Mouse (Mus musculus): ENCODE measurements at regions not wholly inside any gene's neighbourhood (a gene's known extent, or its start where the extent isn't known, plus 50 kb on each side); places are given as distances from the start of the nearest gene placed in this dataset.

DNA sequence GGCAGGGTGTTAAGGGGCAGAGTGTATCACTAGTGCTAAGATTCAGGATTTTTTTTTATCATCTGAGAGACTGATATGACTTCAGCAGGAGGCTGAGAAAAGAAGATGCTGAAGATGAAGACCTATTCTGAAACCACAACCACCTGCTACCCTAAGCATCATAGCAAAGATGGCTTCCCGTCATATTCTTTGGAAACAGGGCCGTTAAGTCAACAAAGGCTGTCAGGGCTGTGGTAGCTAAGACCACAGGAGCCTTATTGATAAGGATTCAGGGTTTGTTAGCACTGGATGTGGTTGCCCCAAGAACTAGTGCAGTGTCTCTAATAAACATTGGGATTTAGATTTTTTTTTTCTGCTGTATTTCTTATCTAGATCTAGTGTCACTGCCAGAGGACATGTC lies 56.7 kb upstream of the Rasgrp1 start:
- Histone ChIP-seq H3K4me1 (ENCODE audit: control insufficient read depth) (no peaks in the 10 kb centered on the region), H3K9me3 (ENCODE audit: control insufficient read depth, low read length) (peaks cover 2% of the 10 kb centered on the region; the same call in 1 of the 2 replicates), H3K36me3 (ENCODE audit: control insufficient read depth) (no peaks in the 10 kb centered on the region), H3K27me3 (ENCODE audit: control insufficient read depth) (no peaks in the 10 kb centered on the region), H3K4me3 (replicated peaks) (no peak overlapping the region)
- TF ChIP-seq TAL1 (IDR thresholded peaks at IDR 0.05; ENCODE audit: low read length): no peak
- no peak for TF ChIP-seq GATA1 (IDR thresholded peaks at IDR 0.05; ENCODE audit: low read length)

DNA sequence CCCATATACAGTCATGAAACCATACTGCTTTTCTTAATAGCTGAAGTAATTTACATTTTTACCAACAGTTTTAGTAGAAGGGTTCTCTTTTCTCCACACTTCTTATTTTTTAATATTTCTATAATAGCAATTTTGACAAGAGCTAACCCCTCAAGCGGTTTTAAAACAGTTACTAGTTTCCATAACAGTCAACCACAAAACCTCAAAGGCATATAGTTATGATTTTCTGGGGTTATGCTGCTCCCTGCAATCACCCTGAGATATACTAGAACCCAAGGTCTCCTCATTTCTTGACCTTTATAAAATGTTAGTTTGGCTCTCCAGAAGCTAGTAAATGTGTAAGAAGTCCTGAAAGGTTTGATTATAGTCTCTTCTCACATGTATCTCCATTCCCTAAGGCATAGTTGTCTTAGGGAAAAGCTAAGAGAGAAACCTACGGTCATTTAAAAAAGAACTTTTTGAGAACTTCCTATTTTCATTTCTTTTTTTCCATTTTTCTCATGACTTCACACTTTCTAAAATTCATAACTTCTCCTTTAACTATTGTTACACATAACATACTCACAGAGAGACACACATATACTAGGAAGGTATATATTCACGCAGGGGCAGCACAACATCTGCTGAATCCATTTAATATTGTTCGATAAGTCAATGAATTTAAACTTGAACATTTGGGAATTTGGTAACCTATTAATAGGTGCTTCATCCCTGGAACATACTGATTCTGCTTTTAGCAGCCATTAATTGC lies 60.8 kb upstream of the Rasgrp1 start:
- H3K4me3 ChIP-seq (replicated peaks): no peak overlapping the region
- H3K36me3 ChIP-seq (ENCODE audit: control insufficient read depth): no peaks in the 10 kb centered on the region
- no peak for TF ChIP-seq TAL1 (IDR thresholded peaks at IDR 0.05; ENCODE audit: low read length)
- no peak for TF ChIP-seq GATA1 (IDR thresholded peaks at IDR 0.05; ENCODE audit: low read length)
- no peaks in the 10 kb centered on the region for H3K4me1 ChIP-seq (ENCODE audit: control insufficient read depth)
- H3K9me3 ChIP-seq (ENCODE audit: control insufficient read depth, low read length): peaks cover 2% of the 10 kb centered on the region; the same call in 1 of the 2 replicates
- H3K27me3 ChIP-seq (ENCODE audit: control insufficient read depth): no peaks in the 10 kb centered on the region

DNA sequence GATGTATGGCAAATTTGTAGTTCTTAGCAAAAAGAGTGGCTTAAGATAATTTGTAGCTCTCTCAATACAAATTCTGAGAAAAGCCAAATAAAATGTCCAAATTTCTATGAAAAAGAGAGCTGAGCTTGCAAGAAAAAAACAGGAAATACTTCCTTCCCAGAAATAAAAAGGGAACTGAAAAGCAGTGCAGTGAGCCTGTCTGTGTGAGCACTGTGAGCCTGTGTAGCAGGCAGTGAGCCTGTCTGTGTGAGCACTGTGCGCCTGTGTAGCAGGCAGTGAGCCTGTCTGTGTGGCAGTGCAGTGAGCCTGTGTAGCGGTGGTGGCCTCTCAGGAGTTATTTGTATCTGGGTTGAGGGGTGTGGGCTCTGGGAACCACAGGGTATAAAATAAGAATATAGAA lies 62.7 kb upstream of the Rasgrp1 start:
- no peaks in the 10 kb centered on the region for H3K36me3 ChIP-seq (ENCODE audit: control insufficient read depth)
- no peaks in the 10 kb centered on the region for H3K27me3 ChIP-seq (ENCODE audit: control insufficient read depth)
- TF ChIP-seq GATA1 (IDR thresholded peaks at IDR 0.05; ENCODE audit: low read length) (no peak), TAL1 (IDR thresholded peaks at IDR 0.05; ENCODE audit: low read length) (no peak)
- H3K4me1 ChIP-seq (ENCODE audit: control insufficient read depth): no peaks in the 10 kb centered on the region
- H3K9me3 ChIP-seq (ENCODE audit: control insufficient read depth, low read length): peaks cover 2% of the 10 kb centered on the region; the same call in 1 of the 2 replicates
- no peak overlapping the region for H3K4me3 ChIP-seq (replicated peaks)

DNA sequence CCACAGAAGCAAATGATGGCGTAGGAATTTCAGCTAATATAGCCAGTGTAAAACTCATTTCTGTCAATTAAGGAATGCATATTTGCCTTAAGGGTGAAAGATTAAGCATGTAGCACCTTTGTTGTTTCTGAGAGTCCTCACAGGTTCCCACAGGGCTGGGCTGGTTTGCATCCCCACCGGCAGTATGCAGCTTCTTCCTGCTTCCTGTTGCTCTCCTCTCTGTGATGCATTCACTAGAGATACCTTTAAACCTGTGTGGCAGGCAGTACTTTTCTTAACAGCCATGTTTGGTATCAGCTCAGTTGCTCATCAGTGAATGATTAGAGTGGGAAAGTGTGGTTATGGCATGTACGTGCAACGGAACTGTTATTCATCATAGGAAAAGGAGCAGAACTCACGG lies 65.4 kb upstream of the Rasgrp1 start:
- no peaks in the 10 kb centered on the region for H3K9me3 ChIP-seq (ENCODE audit: control insufficient read depth, low read length)
- H3K27me3 ChIP-seq (ENCODE audit: control insufficient read depth): no peaks in the 10 kb centered on the region
- no peak overlapping the region for H3K4me3 ChIP-seq (replicated peaks)
- H3K36me3 ChIP-seq (ENCODE audit: control insufficient read depth): no peaks in the 10 kb centered on the region
- no peak for TF ChIP-seq TAL1 (IDR thresholded peaks at IDR 0.05; ENCODE audit: low read length)
- TF ChIP-seq GATA1 (IDR thresholded peaks at IDR 0.05; ENCODE audit: low read length): no peak
- no peaks in the 10 kb centered on the region for H3K4me1 ChIP-seq (ENCODE audit: control insufficient read depth)

DNA sequence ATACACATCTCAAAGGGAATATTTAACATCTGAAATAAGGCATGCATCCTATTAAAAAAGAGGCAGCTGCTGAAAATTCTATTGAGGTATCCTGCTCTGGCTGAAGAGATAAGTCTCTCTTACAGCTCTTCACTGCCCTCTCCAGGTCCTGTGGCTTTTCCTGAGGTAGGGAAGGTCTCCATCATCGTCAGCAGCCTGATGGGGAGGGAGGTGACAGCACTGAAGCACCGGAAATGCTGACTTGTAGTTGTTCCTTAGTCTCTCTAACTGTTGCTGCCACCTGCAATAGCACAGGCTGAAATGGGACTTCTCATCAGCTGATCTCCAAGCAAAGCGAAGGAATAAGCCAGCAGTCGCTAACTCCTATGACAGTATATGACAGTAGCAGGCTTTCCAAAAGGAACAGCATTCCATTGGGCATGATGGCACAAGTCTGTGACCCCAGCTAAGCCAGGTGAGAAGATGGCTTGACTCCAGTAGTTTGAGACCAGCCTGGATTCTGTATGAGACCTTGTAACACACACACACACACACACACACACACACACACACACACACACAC lies 69.3 kb upstream of the Rasgrp1 start:
- no peaks in the 10 kb centered on the region for H3K4me1 ChIP-seq (ENCODE audit: control insufficient read depth)
- H3K9me3 ChIP-seq (ENCODE audit: control insufficient read depth, low read length): no peaks in the 10 kb centered on the region
- H3K36me3 ChIP-seq (ENCODE audit: control insufficient read depth): no peaks in the 10 kb centered on the region
- TF ChIP-seq TAL1 (IDR thresholded peaks at IDR 0.05; ENCODE audit: low read length) (no peak), GATA1 (IDR thresholded peaks at IDR 0.05; ENCODE audit: low read length) (no peak)
- H3K27me3 ChIP-seq (ENCODE audit: control insufficient read depth): no peaks in the 10 kb centered on the region
- H3K4me3 ChIP-seq (replicated peaks): no peak overlapping the region

DNA sequence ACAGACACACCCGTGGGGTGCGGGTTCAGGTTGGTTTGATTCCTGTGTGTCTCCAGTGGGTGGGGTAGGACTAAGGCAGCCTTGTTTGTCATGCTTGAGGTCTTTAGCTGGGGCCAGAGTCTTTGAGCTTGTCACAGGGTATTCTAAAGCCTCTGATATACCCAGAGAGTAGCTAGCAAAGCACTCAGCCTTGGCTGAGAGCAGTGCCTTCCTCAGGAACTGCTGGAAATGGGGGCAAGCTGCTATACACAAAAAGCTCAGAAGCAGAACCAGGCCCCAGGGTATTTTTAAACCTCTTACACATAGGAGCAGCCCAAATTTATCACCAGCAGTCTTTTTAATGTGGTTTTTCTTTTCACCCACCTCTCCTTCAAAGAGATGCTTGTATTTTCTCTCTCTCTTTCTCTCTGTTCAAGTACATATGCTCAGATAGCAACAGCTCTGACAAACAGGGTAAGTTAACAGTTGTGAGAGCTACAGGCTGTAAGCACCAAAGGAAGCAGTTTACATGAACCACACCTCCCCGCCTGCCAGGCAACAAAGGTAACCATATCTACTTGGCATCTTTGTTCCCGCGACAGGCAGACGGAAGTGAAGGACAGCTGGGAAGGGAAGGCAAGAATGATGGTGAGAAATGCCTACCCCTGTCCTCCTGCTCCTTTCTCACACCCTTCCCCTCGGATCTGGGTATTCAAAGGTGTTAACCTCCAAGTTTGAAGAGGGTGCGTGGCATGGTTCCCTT lies 74.6 kb upstream of the Rasgrp1 start:
- Histone ChIP-seq H3K36me3 (ENCODE audit: control insufficient read depth) (no peaks in the 10 kb centered on the region), H3K4me1 (ENCODE audit: control insufficient read depth) (no peaks in the 10 kb centered on the region), H3K9me3 (ENCODE audit: control insufficient read depth, low read length) (no peaks in the 10 kb centered on the region), H3K27me3 (ENCODE audit: control insufficient read depth) (no peaks in the 10 kb centered on the region), H3K4me3 (replicated peaks) (no peak overlapping the region)
- TF ChIP-seq GATA1 (IDR thresholded peaks at IDR 0.05; ENCODE audit: low read length) (no peak), TAL1 (IDR thresholded peaks at IDR 0.05; ENCODE audit: low read length) (no peak)

DNA sequence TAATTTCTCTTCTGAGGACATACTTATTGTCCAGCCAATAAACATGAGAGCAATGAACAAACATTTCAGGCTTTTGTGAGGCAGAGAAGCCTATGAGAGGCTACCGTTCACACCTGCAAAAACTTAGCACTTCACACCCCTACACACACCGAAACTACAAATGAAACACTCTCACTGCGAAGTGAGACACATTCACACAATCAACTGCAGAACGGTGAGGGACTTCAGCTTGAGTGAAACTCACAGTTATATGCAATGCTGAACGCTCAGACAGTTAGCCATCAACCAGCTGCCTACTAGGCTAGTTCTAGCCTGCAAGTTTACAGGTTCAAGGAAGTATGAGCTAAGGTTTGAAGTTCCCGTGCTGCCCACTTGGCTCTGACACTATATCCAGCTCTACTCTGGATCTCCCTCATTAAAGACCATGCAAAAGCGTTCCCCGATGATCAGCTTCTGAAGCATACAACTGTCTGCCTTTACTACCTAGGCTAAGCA lies 75.4 kb upstream of the Rasgrp1 start:
- no peak for TF ChIP-seq GATA1 (IDR thresholded peaks at IDR 0.05; ENCODE audit: low read length)
- TF ChIP-seq TAL1 (IDR thresholded peaks at IDR 0.05; ENCODE audit: low read length): no peak
- no peaks in the 10 kb centered on the region for H3K27me3 ChIP-seq (ENCODE audit: control insufficient read depth)
- no peaks in the 10 kb centered on the region for H3K4me1 ChIP-seq (ENCODE audit: control insufficient read depth)
- H3K9me3 ChIP-seq (ENCODE audit: control insufficient read depth, low read length): no peaks in the 10 kb centered on the region
- no peaks in the 10 kb centered on the region for H3K36me3 ChIP-seq (ENCODE audit: control insufficient read depth)
- H3K4me3 ChIP-seq (replicated peaks): no peak overlapping the region

DNA sequence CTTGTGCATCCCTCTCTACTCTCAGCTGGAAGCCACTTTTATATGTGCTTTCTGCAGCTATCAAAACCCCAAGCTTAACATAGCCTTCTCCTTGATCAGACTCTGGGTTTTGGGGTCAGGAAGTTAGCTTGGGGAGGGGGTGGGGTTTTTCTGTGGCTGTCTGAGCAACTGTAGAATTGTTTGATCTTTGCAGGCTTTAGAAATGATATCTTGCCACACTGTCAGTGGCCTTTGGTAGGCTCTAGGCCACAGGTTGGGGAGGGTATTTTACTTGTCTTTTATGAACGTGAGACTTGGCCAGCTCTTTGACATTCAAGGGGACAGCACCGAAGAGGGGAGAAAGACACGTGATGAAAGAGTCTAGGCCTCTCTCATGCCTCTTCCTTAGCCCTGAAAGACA lies 75.9 kb upstream of the Rasgrp1 start:
- H3K27me3 ChIP-seq (ENCODE audit: control insufficient read depth): no peaks in the 10 kb centered on the region
- H3K4me3 ChIP-seq (replicated peaks): no peak overlapping the region
- H3K36me3 ChIP-seq (ENCODE audit: control insufficient read depth): no peaks in the 10 kb centered on the region
- TF ChIP-seq GATA1 (IDR thresholded peaks at IDR 0.05; ENCODE audit: low read length): no peak
- no peak for TF ChIP-seq TAL1 (IDR thresholded peaks at IDR 0.05; ENCODE audit: low read length)
- H3K4me1 ChIP-seq (ENCODE audit: control insufficient read depth): no peaks in the 10 kb centered on the region
- H3K9me3 ChIP-seq (ENCODE audit: control insufficient read depth, low read length): no peaks in the 10 kb centered on the region

DNA sequence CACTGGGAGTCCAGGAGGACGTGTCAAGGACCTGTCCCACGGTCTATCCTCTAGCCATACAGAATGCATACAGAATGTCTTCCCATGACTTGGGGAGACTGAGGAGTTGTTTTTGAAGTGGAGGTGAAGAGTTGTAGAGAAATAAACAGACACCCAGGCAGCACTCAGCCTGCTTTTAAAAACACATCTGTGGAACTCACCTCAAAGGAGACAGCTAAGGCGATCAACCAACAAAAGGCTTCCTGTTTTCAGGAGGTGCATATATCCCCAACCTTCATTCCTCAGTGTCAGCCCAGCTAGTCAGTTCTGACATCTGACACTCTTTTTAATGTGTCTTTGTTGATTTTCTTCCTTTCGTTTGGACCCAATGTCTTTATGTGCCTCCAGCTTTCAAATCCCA lies 78.6 kb upstream of the Rasgrp1 start:
- Histone ChIP-seq H3K9me3 (ENCODE audit: control insufficient read depth, low read length) (no peaks in the 10 kb centered on the region), H3K4me1 (ENCODE audit: control insufficient read depth) (no peaks in the 10 kb centered on the region), H3K36me3 (ENCODE audit: control insufficient read depth) (no peaks in the 10 kb centered on the region), H3K4me3 (replicated peaks) (no peak overlapping the region), H3K27me3 (ENCODE audit: control insufficient read depth) (no peaks in the 10 kb centered on the region)
- TF ChIP-seq GATA1 (IDR thresholded peaks at IDR 0.05; ENCODE audit: low read length) (no peak), TAL1 (IDR thresholded peaks at IDR 0.05; ENCODE audit: low read length) (no peak)

All from erythroblast, embryonic 14.5 days (primary cell).